Mouse (Mus musculus): ENCODE measurements around the gene Sgms1.

DNA sequence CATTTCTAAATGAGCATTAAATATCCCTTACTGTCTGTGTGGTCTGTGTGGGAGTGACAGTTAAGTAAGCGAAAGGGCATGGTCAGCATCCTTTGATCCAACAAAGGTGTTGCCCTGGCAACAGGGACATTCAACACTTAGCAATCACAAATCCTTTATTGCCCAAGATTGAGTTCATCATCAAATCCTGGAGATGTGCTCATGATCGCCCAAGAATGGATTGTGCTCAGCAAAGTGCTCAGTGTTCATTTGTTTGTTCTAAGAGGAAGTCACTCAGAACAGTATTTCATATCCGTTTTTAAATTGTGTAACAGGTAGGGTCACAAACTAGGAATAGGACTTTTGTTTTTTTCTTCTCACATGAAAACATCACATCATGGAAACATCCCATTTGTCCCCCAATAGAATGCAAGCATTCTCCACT, 165.8 kb downstream of the Sgms1 start:
- TF ChIP-seq POLR2A (IDR thresholded peaks at IDR 0.05; ENCODE audit: low read depth, low read length): no peak
- TF ChIP-seq CTCF (conservative IDR thresholded peaks at IDR 0.05; ENCODE audit: insufficient read depth, insufficient read length, low read depth, low read length): no peak
